Mouse (Mus musculus) liver, embryonic 15.5 days (tissue): ENCODE measurements around the gene Trim66. TPM values are rescaled to one million over a fixed set of nuclear protein-coding genes. Genes with fewer than 3 reads are reported as not detected.

Experiments
- ATAC-seq: fragments of 200-750 bp; cut with Nextera tagmentation; 2 replicates; pipeline ENCODE4 v1.8.0; 2017; ENCODE audit warnings: moderate number of reproducible peaks, mild to moderate bottlenecking, moderate library complexity; ENCODE audit not compliant: insufficient read depth
- H3K27ac ChIP-seq: fragments of 300-500 bp; sonication (generic); replicated peaks from 2 replicates; pipeline ENCODE4 v1.5.1; 2015; ENCODE audit warnings: mild to moderate bottlenecking, inconsistent platforms
- H3K27me3 ChIP-seq: fragments of 300-500 bp; sonication (generic); 2 replicates; pipeline ENCODE4 v1.6.1; 2015; ENCODE audit warnings: mild to moderate bottlenecking, inconsistent platforms
- H3K36me3 ChIP-seq: fragments of 300-500 bp; sonication (generic); replicated peaks from 2 replicates; pipeline ENCODE4 v1.6.1; 2015; ENCODE audit warnings: moderate library complexity, mild to moderate bottlenecking, inconsistent platforms
- H3K4me1 ChIP-seq: fragments of 300-500 bp; sonication (generic); replicated peaks from 2 replicates; pipeline ENCODE4 v1.6.1; 2015; ENCODE audit warnings: inconsistent platforms
- H3K4me2 ChIP-seq: fragments of 300-500 bp; sonication (generic); 2 replicates; pipeline ENCODE4 v1.6.1; 2015; ENCODE audit warnings: moderate library complexity, mild to moderate bottlenecking, inconsistent platforms
- H3K4me3 ChIP-seq: fragments of 300-500 bp; sonication (generic); replicated peaks from 2 replicates; pipeline ENCODE4 v1.5.1; 2015; ENCODE audit warnings: mild to moderate bottlenecking, inconsistent platforms
- H3K9ac ChIP-seq: fragments of 300-500 bp; sonication (generic); 2 replicates; pipeline ENCODE4 v1.6.1; 2015; ENCODE audit warnings: moderate library complexity, mild to moderate bottlenecking, inconsistent platforms
- H3K9me3 ChIP-seq: fragments of 300-500 bp; sonication (generic); replicated peaks from 2 replicates; pipeline ENCODE4 v1.6.1; 2016; ENCODE audit warnings: inconsistent platforms
- WGBS: fragments of 180-500 bp; shearing (Covaris S2); methylation state at CpG from one replicate; pipeline ENCODE4 v1.1.7; 2015; ENCODE audit warnings: mixed read lengths; ENCODE audit not compliant: insufficient replicate concordance; 5-methylcytosine and 5-hydroxymethylcytosine counted together
- polyA plus RNA-seq: library from polyadenylated mRNA; unstranded; fragments of >200 nt; fragmentation: Nextera tagmentation; extraction: Ambion mirVana; gene quantifications from 2 replicates; pipeline ENCODE4 v1.2.1, GENCODE M21; 2015

Gene Trim66
- polyA plus RNA-seq, 1 experiment from 2014 or later = not detected

DNA sequence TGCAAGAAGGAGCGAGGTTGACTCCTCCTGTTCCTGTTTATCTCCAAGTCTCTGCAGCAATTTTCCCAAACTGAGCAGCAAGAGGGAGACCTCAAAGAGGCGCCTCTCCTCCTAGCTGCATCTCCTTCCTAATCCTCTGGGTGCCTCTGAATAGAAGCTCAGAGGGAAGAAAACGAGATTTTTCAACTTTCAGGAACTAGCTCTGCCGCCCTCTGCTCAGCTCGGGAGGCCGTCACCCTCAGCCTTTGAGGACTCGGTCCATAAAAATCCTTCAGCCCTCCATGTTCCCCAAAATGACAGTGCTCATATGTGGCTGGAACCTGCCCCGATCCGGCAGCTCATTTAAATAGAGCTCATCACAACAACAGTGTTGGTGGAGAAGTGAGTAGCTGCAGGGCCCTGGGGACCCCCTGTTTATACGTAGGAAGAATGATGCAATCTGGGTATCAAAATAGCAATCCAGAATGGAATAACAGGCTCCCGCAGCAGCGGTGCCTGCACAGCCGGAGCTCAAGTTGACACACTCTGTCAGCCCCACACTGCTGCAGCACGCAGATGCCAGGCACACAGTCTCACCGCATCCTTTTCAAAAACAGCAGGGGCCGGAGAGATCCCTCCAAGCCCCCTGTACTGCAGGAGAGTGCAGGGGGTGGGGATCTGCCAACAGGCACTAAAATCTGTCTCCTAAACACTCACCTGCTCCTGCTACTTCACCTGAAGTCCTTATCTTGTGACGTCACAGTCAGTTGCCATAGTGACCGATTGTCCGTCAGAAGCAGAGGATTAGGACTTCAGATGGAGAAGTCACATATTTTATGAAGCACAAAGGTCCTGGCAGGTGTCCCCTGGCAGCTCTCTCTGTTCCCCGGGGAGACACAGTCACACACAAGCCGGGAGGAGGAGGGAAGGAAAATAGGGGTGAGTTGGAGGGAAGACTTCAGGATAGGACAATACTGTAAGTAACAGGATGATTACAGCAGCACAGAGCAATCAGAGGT, 14.3 kb downstream of the Trim66 start:
- Histone ChIP-seq H3K9ac (no peak overlapping the region), H3K27ac (no peak overlapping the region), H3K4me3 (no peak overlapping the region), H3K27me3 (peaks cover 20% of the 10 kb centered on the region), H3K36me3 (no peaks in the 10 kb centered on the region), H3K4me1 (no peaks in the 10 kb centered on the region), H3K4me2 (no peak overlapping the region), H3K9me3 (no peaks in the 10 kb centered on the region)
- no peak for ATAC-seq
- 28% methylated on average over 21 of the region's 21 CpGs for WGBS

- peaks cover 20% of the 10 kb centered on the region for H3K27me3 ChIP-seq
- H3K9ac ChIP-seq = no peak overlapping the region
- no peaks in the 10 kb centered on the region for H3K36me3 ChIP-seq
- ATAC-seq = no peak
- H3K4me1 ChIP-seq = no peaks in the 10 kb centered on the region
- H3K4me2 ChIP-seq = no peak overlapping the region
- 55% methylated on average over 18 of the region's 18 CpGs for WGBS
- H3K27ac ChIP-seq = no peak overlapping the region
- no peaks in the 10 kb centered on the region for H3K9me3 ChIP-seq
- no peak overlapping the region for H3K4me3 ChIP-seq
These were observed 15.2 kb downstream of the Trim66 start for GRCm38 (mm10) chr7:109492616-109493318.

DNA sequence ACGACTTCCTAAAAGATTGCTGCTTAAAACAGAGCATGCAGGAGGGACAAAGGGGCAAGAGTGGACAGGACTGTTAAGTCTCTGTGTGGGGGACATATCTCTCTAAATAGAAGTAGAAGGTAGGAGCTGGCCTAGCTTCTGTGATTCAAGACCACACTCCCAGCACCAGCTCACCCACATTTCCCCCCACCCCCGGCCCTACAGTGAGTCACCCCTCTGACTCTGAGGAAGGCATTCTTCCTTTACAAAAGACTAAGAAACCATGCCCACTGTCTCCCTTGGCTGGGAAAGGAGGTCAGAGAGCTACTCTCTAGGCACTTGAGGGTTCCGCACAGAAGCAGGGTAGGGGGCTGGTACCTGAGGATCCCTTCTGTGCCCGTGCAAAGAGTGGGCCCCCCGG, 23.7 kb downstream of the Trim66 start:
- Histone ChIP-seq H3K4me1 (no peaks in the 10 kb centered on the region), H3K4me2 (no peak overlapping the region), H3K4me3 (no peak overlapping the region), H3K9me3 (no peaks in the 10 kb centered on the region), H3K36me3 (no peaks in the 10 kb centered on the region), H3K9ac (no peak overlapping the region), H3K27ac (no peak overlapping the region), H3K27me3 (no peaks in the 10 kb centered on the region)
- WGBS = 46% methylated on average over 5 of the region's 5 CpGs
- no peak for ATAC-seq

DNA sequence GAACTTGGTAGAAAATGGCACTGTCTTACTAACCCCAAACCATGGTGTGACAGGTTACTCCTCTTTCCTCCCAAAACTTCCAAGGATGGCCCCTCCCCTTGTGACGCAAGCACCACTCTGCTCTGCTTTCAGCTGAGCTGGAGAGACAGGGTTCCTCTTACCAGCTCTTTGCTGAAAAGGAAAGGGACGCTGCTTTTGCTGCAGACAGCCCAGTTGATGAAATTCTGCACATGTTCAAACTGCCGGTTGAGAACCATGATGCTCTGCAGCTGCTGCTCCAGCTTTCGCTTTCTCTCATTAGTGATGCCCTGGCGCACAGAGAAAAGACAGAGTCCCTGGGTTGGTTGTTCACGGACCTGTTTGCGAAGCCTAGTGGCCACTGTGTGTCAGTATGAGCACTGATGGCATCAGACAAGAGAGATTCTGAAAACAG, 27.2 kb downstream of the Trim66 start:
- no peak overlapping the region for H3K9ac ChIP-seq
- H3K36me3 ChIP-seq = no peaks in the 10 kb centered on the region
- H3K27me3 ChIP-seq = no peaks in the 10 kb centered on the region
- no peak overlapping the region for H3K27ac ChIP-seq
- WGBS = 38% methylated on average over 7 of the region's 7 CpGs
- no peak overlapping the region for H3K4me2 ChIP-seq
- no peak for ATAC-seq
- no peaks in the 10 kb centered on the region for H3K4me1 ChIP-seq
- H3K4me3 ChIP-seq = no peak overlapping the region
- H3K9me3 ChIP-seq = no peaks in the 10 kb centered on the region

- H3K36me3 ChIP-seq = no peaks in the 10 kb centered on the region
- H3K4me1 ChIP-seq = no peaks in the 10 kb centered on the region
- H3K4me3 ChIP-seq = no peak overlapping the region
- H3K4me2 ChIP-seq = no peak overlapping the region
- no peak overlapping the region for H3K9ac ChIP-seq
- no peaks in the 10 kb centered on the region for H3K27me3 ChIP-seq
- no peaks in the 10 kb centered on the region for H3K9me3 ChIP-seq
- no peak for ATAC-seq
- no peak overlapping the region for H3K27ac ChIP-seq
- 58% methylated on average over 3 of the region's 3 CpGs for WGBS
These were observed 30.0 kb downstream of the Trim66 start for GRCm38 (mm10) chr7:109477926-109478325.

DNA sequence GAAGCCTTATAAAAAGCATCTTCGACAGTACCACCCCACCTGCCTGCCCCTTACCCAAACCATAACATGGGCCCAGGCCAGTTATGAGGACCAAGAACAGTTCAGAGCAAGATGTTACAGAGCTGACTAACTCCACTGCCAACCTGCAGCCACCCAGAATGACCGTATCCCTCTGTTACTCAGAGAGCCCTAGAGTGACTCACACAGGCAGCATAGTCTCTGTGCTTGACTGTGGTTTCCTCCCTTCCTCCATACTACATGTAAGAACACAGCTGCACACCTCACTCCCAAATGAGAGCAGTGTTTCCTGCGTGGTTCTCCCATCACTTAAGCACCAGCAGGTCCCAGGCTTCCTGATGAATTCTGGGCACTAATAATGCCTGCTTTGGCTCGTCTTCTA, 37.2 kb downstream of the Trim66 start:
- no peaks in the 10 kb centered on the region for H3K27me3 ChIP-seq
- WGBS = 37% methylated on average over 4 of the region's 4 CpGs
- H3K9ac ChIP-seq = no peak overlapping the region
- H3K4me1 ChIP-seq = no peaks in the 10 kb centered on the region
- no peaks in the 10 kb centered on the region for H3K9me3 ChIP-seq
- no peak overlapping the region for H3K4me3 ChIP-seq
- ATAC-seq = no peak
- H3K4me2 ChIP-seq = no peak overlapping the region
- no peaks in the 10 kb centered on the region for H3K36me3 ChIP-seq
- no peak overlapping the region for H3K27ac ChIP-seq

DNA sequence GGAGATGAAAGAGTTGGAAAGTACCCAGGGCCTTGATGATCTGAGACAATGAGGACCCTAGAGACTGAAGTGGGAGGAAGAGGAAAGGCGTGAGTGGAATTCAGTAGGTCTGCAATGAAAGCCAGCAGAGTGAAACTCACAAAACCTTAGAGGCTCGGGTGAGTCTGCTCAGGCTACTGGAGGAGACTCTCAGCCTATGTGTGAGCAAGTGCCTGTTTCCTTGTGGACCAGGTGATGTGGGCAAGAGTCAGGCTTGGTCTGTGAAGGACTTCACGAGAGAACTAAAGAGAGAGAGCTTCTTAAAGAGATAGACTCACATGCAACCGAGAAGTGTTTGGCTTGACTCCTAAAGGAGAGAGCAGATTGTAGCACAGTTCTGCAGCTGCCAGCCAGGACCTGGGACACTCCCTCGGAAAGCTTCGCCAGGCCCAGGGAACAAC, 39.7 kb downstream of the Trim66 start:
- 44% methylated on average over 6 of the region's 6 CpGs for WGBS

GRCm38 (mm10) chr7:109467591-109467990, 40.3 kb downstream of the Trim66 start:
- ATAC-seq = no peak

More for the DNA sequence above, 39.7 kb downstream of the Trim66 start:
- no peaks in the 10 kb centered on the region for H3K9me3 ChIP-seq
- H3K27me3 ChIP-seq = no peaks in the 10 kb centered on the region
- no peaks in the 10 kb centered on the region for H3K36me3 ChIP-seq
- ATAC-seq = no peak
- H3K4me2 ChIP-seq = no peak overlapping the region
- H3K27ac ChIP-seq = no peak overlapping the region
- no peak overlapping the region for H3K9ac ChIP-seq
- no peak overlapping the region for H3K4me3 ChIP-seq
- no peaks in the 10 kb centered on the region for H3K4me1 ChIP-seq

GRCm38 (mm10) chr7:109460698-109461097, 47.2 kb downstream of the Trim66 start:
- ATAC-seq = no peak
- 60% methylated on average over 8 of the region's 8 CpGs for WGBS

More at GRCm38 (mm10) chr7:109467591-109467990, 40.3 kb downstream of the Trim66 start:
- Histone ChIP-seq H3K9me3 (no peaks in the 10 kb centered on the region), H3K36me3 (no peaks in the 10 kb centered on the region), H3K4me3 (no peak overlapping the region), H3K9ac (no peak overlapping the region), H3K27ac (no peak overlapping the region), H3K27me3 (no peaks in the 10 kb centered on the region), H3K4me1 (no peaks in the 10 kb centered on the region), H3K4me2 (no peak overlapping the region)
- 30% methylated on average over 2 of the region's 2 CpGs for WGBS

GRCm38 (mm10) chr7:109456563-109456962, 51.4 kb downstream of the Trim66 start:
- Histone ChIP-seq H3K27me3 (no peaks in the 10 kb centered on the region), H3K4me3 (no peak overlapping the region), H3K4me2 (no peak overlapping the region), H3K36me3 (no peaks in the 10 kb centered on the region), H3K4me1 (peaks cover 3% of the 10 kb centered on the region; the same call in 1 of the 2 replicates), H3K9ac (no peak overlapping the region), H3K9me3 (no peaks in the 10 kb centered on the region), H3K27ac (no peak overlapping the region)
- ATAC-seq = no peak
- 32% methylated on average over 6 of the region's 6 CpGs for WGBS

More at GRCm38 (mm10) chr7:109460698-109461097, 47.2 kb downstream of the Trim66 start:
- no peak overlapping the region for H3K4me2 ChIP-seq
- no peak overlapping the region for H3K27ac ChIP-seq
- no peaks in the 10 kb centered on the region for H3K36me3 ChIP-seq
- H3K4me3 ChIP-seq = no peak overlapping the region
- H3K27me3 ChIP-seq = no peaks in the 10 kb centered on the region
- no peaks in the 10 kb centered on the region for H3K9me3 ChIP-seq
- H3K4me1 ChIP-seq = peaks cover 3% of the 10 kb centered on the region; the same call in 1 of the 2 replicates
- no peak overlapping the region for H3K9ac ChIP-seq

DNA sequence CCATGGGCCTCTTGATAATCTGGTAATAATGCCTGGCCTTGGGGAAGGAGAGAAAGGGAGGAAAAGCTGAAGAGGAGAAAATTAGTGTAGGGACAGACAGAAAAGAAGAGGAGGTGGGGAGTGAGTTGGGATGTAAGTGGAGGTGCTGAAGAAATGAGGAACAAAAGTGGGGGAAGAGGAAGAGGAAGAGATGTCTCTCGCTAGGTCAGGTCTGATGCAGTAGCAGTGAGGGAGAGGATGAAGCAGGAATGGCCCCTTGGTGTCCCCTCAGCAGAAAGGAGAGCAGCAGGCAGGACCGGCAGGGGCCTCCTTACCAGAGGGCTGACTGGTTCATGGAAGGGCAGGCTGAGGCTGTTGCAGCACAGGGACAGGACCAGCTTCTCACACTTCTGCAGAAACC, 52.2 kb downstream of the Trim66 start:
- no peaks in the 10 kb centered on the region for H3K9me3 ChIP-seq
- H3K4me1 ChIP-seq = peaks cover 3% of the 10 kb centered on the region; the same call in 1 of the 2 replicates
- no peak overlapping the region for H3K4me2 ChIP-seq
- no peak overlapping the region for H3K4me3 ChIP-seq
- no peak for ATAC-seq
- H3K27ac ChIP-seq = no peak overlapping the region
- WGBS = 35% methylated on average over 2 of the region's 2 CpGs
- H3K27me3 ChIP-seq = no peaks in the 10 kb centered on the region
- no peak overlapping the region for H3K9ac ChIP-seq
- H3K36me3 ChIP-seq = no peaks in the 10 kb centered on the region
